Mouse (Mus musculus): ENCODE results near the gene Ubqln3. TPM values are rescaled to one million over a fixed set of nuclear protein-coding genes. Genes with fewer than 3 reads are reported as not detected.

Gene Ubqln3
- polyA plus RNA-seq (2015; fragmentation: Nextera tagmentation; extraction: Ambion mirVana): 0.22 and 0.37 TPM in 2 replicates

DNA sequence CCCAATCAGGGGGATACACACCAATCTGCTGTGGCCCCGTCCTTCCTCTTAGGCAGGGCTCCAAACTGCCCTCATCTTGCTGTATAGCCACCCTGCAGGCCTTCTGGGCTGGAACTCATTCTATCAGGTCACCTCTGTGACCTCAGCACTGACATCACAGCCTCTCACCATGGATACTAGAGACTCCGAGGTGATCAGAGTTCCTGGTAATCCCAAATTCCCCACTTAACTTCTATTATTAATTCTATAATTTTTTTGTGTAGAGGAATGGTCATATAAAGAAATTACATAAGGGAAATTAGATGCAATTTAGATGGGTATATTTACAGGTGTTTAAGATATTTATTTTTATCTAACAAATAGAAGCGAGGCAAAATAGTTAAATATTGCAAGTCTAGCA is at the start of gene Ubqln3:
TSS of gene Ubqln3 (minus strand) at position 101 of the 400 bp plus-strand sequence.
- no peaks in the 10 kb centered on the region for H3K4me1 ChIP-seq
- no peaks in the 10 kb centered on the region for H3K36me3 ChIP-seq
- no peak within 1 kb of the TSS for H3K9ac ChIP-seq
- no peak within 1 kb of the TSS for H3K4me2 ChIP-seq (replicated peaks)
- no peaks in the 10 kb centered on the region for H3K27me3 ChIP-seq
- 72% methylated on average over 3 of the region's 3 CpGs for WGBS
- no peak within 1 kb of the TSS for H3K4me3 ChIP-seq (replicated peaks)
- H3K27ac ChIP-seq (replicated peaks): no peak within 1 kb of the TSS
- H3K9me3 ChIP-seq (replicated peaks): no peaks in the 10 kb centered on the region
- ATAC-seq (ENCODE audit: insufficient number of reproducible peaks, low FRiP score, low TSS enrichment, low read depth): no peak

GRCm38 (mm10) chr7:104191275-104191674 is 48.2 kb upstream of the Ubqln3 start:
- Histone ChIP-seq H3K4me1 (no peaks in the 10 kb centered on the region), H3K4me3 (replicated peaks) (no peak overlapping the region), H3K9me3 (replicated peaks) (no peaks in the 10 kb centered on the region), H3K9ac (no peak overlapping the region), H3K36me3 (no peaks in the 10 kb centered on the region), H3K27me3 (no peaks in the 10 kb centered on the region), H3K27ac (replicated peaks) (no peak overlapping the region), H3K4me2 (replicated peaks) (no peak overlapping the region)
- WGBS: 59% methylated on average over 9 of the region's 9 CpGs
- no peak for ATAC-seq (ENCODE audit: insufficient number of reproducible peaks, low FRiP score, low TSS enrichment, low read depth)

DNA sequence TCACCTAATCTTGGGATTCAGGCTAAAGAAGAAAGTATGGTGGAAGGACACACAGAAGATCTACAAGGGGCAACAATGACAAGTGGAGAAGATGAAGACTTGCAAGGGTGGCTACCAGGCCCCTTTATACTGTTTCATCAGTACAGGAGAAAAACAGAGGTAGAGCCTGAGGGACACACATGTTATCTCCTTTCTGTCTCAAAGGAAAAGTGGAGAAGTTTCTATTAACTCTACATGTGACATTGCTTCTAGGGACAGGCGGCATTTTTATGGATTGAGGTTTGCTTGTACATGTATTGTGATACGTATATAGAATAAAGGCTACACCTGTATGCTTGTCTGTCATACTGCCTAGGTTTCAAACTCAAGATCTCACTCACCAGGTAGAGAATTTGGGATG is 40.2 kb upstream of the Ubqln3 start, which contains the start of gene Olfr648:
TSS of gene Olfr648 (minus strand) at position 101 of the 400 bp plus-strand sequence.
- Histone ChIP-seq H3K9ac (no peak within 1 kb of the TSS), H3K4me3 (replicated peaks) (no peak within 1 kb of the TSS), H3K4me1 (no peaks in the 10 kb centered on the region), H3K9me3 (replicated peaks) (no peaks in the 10 kb centered on the region), H3K27ac (replicated peaks) (no peak within 1 kb of the TSS), H3K36me3 (no peaks in the 10 kb centered on the region), H3K27me3 (no peaks in the 10 kb centered on the region), H3K4me2 (replicated peaks) (no peak within 1 kb of the TSS)
- 81% methylated on average over 2 of the region's 2 CpGs for WGBS
- no peak for ATAC-seq (ENCODE audit: insufficient number of reproducible peaks, low FRiP score, low TSS enrichment, low read depth)

GRCm38 (mm10) chr7:104179074-104179473 is 36.0 kb upstream of the Ubqln3 start:
- no peaks in the 10 kb centered on the region for H3K9me3 ChIP-seq (replicated peaks)
- H3K27me3 ChIP-seq: no peaks in the 10 kb centered on the region
- WGBS: 91% methylated on average over 1 of the region's 1 CpGs
- H3K4me3 ChIP-seq (replicated peaks): no peak overlapping the region
- H3K9ac ChIP-seq: no peak overlapping the region
- H3K4me1 ChIP-seq: no peaks in the 10 kb centered on the region
- H3K36me3 ChIP-seq: no peaks in the 10 kb centered on the region
- H3K4me2 ChIP-seq (replicated peaks): no peak overlapping the region
- ATAC-seq (ENCODE audit: insufficient number of reproducible peaks, low FRiP score, low TSS enrichment, low read depth): no peak
- H3K27ac ChIP-seq (replicated peaks): no peak overlapping the region

- ATAC-seq (ENCODE audit: insufficient number of reproducible peaks, low FRiP score, low TSS enrichment, low read depth): no peak
- no peak overlapping the region for H3K4me3 ChIP-seq (replicated peaks)
- no peaks in the 10 kb centered on the region for H3K27me3 ChIP-seq
- H3K4me2 ChIP-seq (replicated peaks): no peak overlapping the region
- no peaks in the 10 kb centered on the region for H3K36me3 ChIP-seq
- 65% methylated on average over 5 of the region's 5 CpGs for WGBS
- no peaks in the 10 kb centered on the region for H3K4me1 ChIP-seq
- H3K9ac ChIP-seq: no peak overlapping the region
- H3K9me3 ChIP-seq (replicated peaks): no peaks in the 10 kb centered on the region
- H3K27ac ChIP-seq (replicated peaks): no peak overlapping the region
These were observed 35.5 kb upstream of the Ubqln3 start for GRCm38 (mm10) chr7:104178422-104179054.

DNA sequence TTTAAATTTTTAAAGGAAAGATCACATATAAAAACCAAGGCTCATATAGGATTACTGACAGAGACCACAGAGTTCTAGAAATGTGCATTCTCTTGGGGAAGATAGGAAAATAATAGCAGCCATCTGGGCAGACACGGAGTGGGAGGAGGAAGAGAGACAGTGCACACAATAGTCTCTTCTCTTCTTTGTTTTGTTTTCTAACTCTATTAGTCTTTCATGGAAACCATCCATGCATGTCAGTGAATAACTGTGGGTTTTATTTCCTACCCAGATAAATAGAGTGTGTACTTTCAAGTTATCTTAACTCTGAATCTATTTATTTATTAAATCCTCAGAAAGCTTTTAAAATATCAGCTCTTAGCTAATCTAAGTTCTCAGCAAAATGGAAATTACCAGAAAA is 32.0 kb upstream of the Ubqln3 start:
- no peak for ATAC-seq (ENCODE audit: insufficient number of reproducible peaks, low FRiP score, low TSS enrichment, low read depth)
- WGBS: 44% methylated on average over 1 of the region's 1 CpGs
- no peak overlapping the region for H3K4me2 ChIP-seq (replicated peaks)
- no peak overlapping the region for H3K27ac ChIP-seq (replicated peaks)
- no peak overlapping the region for H3K9ac ChIP-seq
- H3K4me1 ChIP-seq: no peaks in the 10 kb centered on the region
- H3K27me3 ChIP-seq: no peaks in the 10 kb centered on the region
- no peaks in the 10 kb centered on the region for H3K9me3 ChIP-seq (replicated peaks)
- no peak overlapping the region for H3K4me3 ChIP-seq (replicated peaks)
- H3K36me3 ChIP-seq: no peaks in the 10 kb centered on the region

GRCm38 (mm10) chr7:104169634-104170204 is 26.6 kb upstream of the Ubqln3 start:
- Histone ChIP-seq H3K4me2 (replicated peaks) (no peak overlapping the region), H3K9ac (no peak overlapping the region), H3K9me3 (replicated peaks) (no peaks in the 10 kb centered on the region), H3K27me3 (no peaks in the 10 kb centered on the region), H3K36me3 (no peaks in the 10 kb centered on the region), H3K4me3 (replicated peaks) (no peak overlapping the region), H3K4me1 (no peaks in the 10 kb centered on the region), H3K27ac (replicated peaks) (no peak overlapping the region)
- no peak for ATAC-seq (ENCODE audit: insufficient number of reproducible peaks, low FRiP score, low TSS enrichment, low read depth)
- WGBS: 58% methylated on average over 6 of the region's 6 CpGs

GRCm38 (mm10) chr7:104167105-104167504 is 24.0 kb upstream of the Ubqln3 start:
- Histone ChIP-seq H3K36me3 (no peaks in the 10 kb centered on the region), H3K4me1 (no peaks in the 10 kb centered on the region), H3K4me3 (replicated peaks) (no peak overlapping the region), H3K27me3 (no peaks in the 10 kb centered on the region), H3K4me2 (replicated peaks) (no peak overlapping the region), H3K9me3 (replicated peaks) (no peaks in the 10 kb centered on the region), H3K9ac (no peak overlapping the region), H3K27ac (replicated peaks) (no peak overlapping the region)
- no peak for ATAC-seq (ENCODE audit: insufficient number of reproducible peaks, low FRiP score, low TSS enrichment, low read depth)
- WGBS: 82% methylated on average over 6 of the region's 6 CpGs

DNA sequence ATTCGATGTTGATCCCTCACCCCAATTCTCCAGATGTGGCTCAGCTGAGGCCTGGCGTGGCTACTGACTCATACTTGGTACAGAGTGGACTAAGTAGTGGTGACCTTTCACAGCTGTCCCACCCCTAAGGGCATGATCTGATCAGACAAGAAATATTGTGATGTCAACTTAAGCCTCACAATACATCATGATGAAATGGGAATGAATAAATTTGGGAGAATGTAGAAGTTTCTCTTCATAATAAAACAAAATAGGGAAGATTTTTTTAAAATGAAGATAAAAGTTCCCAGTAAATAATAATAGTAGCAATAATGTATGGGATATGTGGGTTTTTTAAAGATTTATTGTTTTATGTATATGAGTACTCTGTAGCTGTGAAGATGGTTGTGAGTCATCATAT is 7.4 kb upstream of the Ubqln3 start, which contains the start of gene Ubqlnl:
TSS of gene Ubqlnl (minus strand) at position 101 of the 400 bp plus-strand sequence.
- H3K4me1 ChIP-seq: no peaks in the 10 kb centered on the region
- no peak within 1 kb of the TSS for H3K4me2 ChIP-seq (replicated peaks)
- no peak within 1 kb of the TSS for H3K9ac ChIP-seq
- H3K4me3 ChIP-seq (replicated peaks): no peak within 1 kb of the TSS
- no peaks in the 10 kb centered on the region for H3K36me3 ChIP-seq
- H3K27ac ChIP-seq (replicated peaks): no peak within 1 kb of the TSS
- no peaks in the 10 kb centered on the region for H3K9me3 ChIP-seq (replicated peaks)
- WGBS: 76% methylated on average over 2 of the region's 2 CpGs
- no peak for ATAC-seq (ENCODE audit: insufficient number of reproducible peaks, low FRiP score, low TSS enrichment, low read depth)
- H3K27me3 ChIP-seq: no peaks in the 10 kb centered on the region

- no peak for ATAC-seq (ENCODE audit: insufficient number of reproducible peaks, low FRiP score, low TSS enrichment, low read depth)
- Histone ChIP-seq H3K9me3 (replicated peaks) (no peaks in the 10 kb centered on the region), H3K27me3 (no peaks in the 10 kb centered on the region), H3K4me3 (replicated peaks) (no peak within 1 kb of the TSS), H3K9ac (no peak within 1 kb of the TSS), H3K27ac (replicated peaks) (no peak within 1 kb of the TSS), H3K4me1 (no peaks in the 10 kb centered on the region), H3K4me2 (replicated peaks) (no peak within 1 kb of the TSS), H3K36me3 (no peaks in the 10 kb centered on the region)
- WGBS: 85% methylated on average over 5 of the region's 5 CpGs
These were observed 5.8 kb downstream of the Ubqln3 start, which contains the start of gene Olfr643 for GRCm38 (mm10) chr7:104137305-104137704. Gene Olfr643, minus strand, starts transcription at chr7:104137405.

DNA sequence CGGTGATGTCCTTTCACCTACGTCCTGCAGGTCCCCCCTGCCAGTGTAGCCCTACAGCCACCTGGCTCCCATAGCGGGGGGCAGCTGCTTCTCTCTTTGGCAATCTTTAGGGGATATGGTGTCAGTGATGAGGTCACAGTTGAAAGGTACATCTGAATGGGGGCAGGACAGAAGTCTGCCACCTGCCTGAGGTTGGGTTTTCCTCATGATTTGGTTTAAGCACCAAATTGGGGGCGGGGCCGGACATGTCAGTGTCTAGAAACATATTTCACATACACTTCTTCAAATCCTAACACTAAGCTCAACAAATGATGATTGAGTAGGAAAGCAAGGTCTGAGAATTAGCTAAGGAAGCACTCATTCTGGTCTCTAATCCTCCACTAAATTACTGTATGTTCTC is 13.4 kb downstream of the Ubqln3 start, which contains the start of gene Ubqln5:
TSS of gene Ubqln5 (minus strand) at position 101 of the 400 bp plus-strand sequence.
- WGBS: 87% methylated on average over 5 of the region's 5 CpGs
- Histone ChIP-seq H3K4me3 (replicated peaks) (no peak within 1 kb of the TSS), H3K9me3 (replicated peaks) (no peaks in the 10 kb centered on the region), H3K4me2 (replicated peaks) (no peak within 1 kb of the TSS), H3K9ac (no peak within 1 kb of the TSS), H3K4me1 (no peaks in the 10 kb centered on the region), H3K36me3 (no peaks in the 10 kb centered on the region), H3K27me3 (no peaks in the 10 kb centered on the region), H3K27ac (replicated peaks) (no peak within 1 kb of the TSS)
- no peak for ATAC-seq (ENCODE audit: insufficient number of reproducible peaks, low FRiP score, low TSS enrichment, low read depth)

- Histone ChIP-seq H3K4me1 (no peaks in the 10 kb centered on the region), H3K4me3 (replicated peaks) (no peak within 1 kb of the TSS), H3K9ac (no peak within 1 kb of the TSS), H3K4me2 (replicated peaks) (no peak within 1 kb of the TSS), H3K27ac (replicated peaks) (no peak within 1 kb of the TSS), H3K9me3 (replicated peaks) (no peaks in the 10 kb centered on the region), H3K36me3 (no peaks in the 10 kb centered on the region), H3K27me3 (no peaks in the 10 kb centered on the region)
- no peak for ATAC-seq (ENCODE audit: insufficient number of reproducible peaks, low FRiP score, low TSS enrichment, low read depth)
These were observed 38.4 kb downstream of the Ubqln3 start, which contains the start of gene Olfr646 for GRCm38 (mm10) chr7:104104757-104104972. Gene Olfr646, plus strand, starts transcription at chr7:104104873.
